Mouse (Mus musculus): ENCODE results near the gene Hist1h1d. TPM values are rescaled to one million over a fixed set of nuclear protein-coding genes. Genes with fewer than 3 reads are reported as not detected.
A peak's percentile ranks its signal among the peaks of the same experiment; 100 is the strongest.
"Not testable (repeated sequence)": the region's sequence is repeated elsewhere in the genome, so short reads cannot be mapped to it uniquely, and the experiment has no call there.

Gene Hist1h1d
- total and polyA plus RNA-seq, 3 experiments, result 0.43 to 128 (median 74.3) TPM

DNA sequence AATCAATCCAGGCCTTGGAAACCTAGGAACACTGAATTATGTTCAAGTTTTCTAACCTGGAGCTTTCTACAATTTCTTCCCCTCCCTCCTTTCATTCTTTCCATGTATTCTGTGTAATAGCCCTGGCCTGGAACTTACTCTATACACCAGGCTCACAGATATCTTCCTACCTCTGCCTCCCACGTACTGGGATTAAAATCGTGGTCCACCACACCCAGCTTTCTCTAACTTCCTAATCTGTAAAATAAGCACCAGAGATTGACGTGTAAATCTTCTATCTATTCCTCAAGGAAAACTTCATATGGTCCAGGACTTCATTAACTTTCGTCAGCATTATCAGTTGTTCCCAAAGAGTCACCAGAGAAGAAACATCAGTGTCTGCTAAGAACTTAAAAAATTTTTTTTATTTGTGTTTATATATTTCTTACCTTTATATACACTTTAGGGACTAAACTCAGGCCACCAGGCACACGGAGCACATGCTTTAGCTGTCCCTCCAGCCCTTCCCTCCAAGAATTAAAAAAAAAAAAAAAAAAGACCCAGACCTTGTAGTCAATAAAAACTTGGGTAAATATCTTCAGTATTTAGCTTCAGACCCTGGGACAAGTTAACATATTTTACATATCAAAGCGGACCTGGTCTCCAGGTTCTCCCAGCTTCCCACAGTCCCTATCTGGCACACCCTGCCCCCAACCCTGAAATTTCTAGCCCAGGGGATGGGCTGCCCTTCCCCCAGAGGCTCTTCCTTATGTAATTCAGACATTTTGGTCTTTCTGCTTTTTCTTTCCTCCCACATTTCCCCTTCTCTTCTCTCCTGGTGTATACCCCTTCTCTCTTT, 29.4 kb downstream of the Hist1h1d start:
- TF ChIP-seq POLR2AphosphoS5 (IDR thresholded peaks at IDR 0.05; ENCODE audit: insufficient replicate concordance, low read depth, low read length), result peak; percentile 36; the same call in 1 of the 2 replicates
- no peak for TF ChIP-seq CTCF (IDR thresholded peaks at IDR 0.05; ENCODE audit: low read depth, low read length)
- no peak for DNase-seq (ENCODE audit: low spot score)
- Histone ChIP-seq H3K4me1 (ENCODE audit: insufficient read depth, low read depth, low read length) (peaks cover 50% of the 10 kb centered on the region), H3K36me3 (replicated peaks) (no peaks in the 10 kb centered on the region), H3K4me3 (ENCODE audit: low read depth, low read length) (peak overlapping the region; percentile 69; the same call in 1 of the 2 replicates), H3K27me3 (ENCODE audit: insufficient read depth, low read length) (no peaks in the 10 kb centered on the region), H3K9me3 (replicated peaks) (no peaks in the 10 kb centered on the region)
- peak; percentile 2; the same call in 1 of the 2 replicates for ATAC-seq (ENCODE audit: extremely low read depth, insufficient number of reproducible peaks, low FRiP score, poor library complexity, severe bottlenecking)

DNA sequence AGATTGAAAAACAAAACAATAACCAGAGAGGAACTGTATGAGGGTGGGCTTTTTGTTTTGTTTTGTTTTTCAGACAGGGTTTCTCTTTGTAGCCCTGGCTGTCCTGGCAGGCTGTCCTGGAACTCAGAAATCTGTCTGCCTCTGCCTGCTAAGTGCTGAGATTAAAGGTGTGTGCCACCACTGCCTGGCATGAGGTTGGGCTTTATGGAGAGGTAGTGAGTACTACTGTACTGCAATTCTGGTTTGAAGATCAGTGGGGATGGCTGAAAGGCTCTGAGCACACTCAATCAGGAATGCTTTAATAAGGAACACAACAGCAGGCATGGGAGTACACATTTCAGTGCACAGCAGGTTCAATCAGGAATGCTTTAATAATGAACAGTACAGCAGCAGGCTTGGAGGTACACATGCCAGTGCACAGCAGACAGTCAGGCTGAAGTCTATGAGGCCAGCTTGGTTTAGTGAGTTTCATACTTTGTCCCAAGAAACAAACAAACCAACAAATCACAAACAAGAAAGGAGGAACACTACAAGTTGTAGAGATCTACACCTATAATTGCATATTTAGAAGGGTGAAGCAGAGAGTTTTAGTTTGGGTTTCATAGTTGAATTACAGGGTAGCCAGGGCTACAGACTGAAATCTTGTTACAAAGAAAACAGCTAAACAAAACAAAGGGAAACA, 30.5 kb downstream of the Hist1h1d start:
- ATAC-seq (ENCODE audit: extremely low read depth, insufficient number of reproducible peaks, low FRiP score, poor library complexity, severe bottlenecking) (no peak), DNase-seq (ENCODE audit: low spot score) (no peak)
- Histone ChIP-seq H3K9me3 (replicated peaks) (no peaks in the 10 kb centered on the region), H3K36me3 (replicated peaks) (no peaks in the 10 kb centered on the region), H3K4me1 (ENCODE audit: insufficient read depth, low read depth, low read length) (peaks cover 51% of the 10 kb centered on the region), H3K4me3 (ENCODE audit: low read depth, low read length) (no peak overlapping the region; the same call in 1 of the 2 replicates), H3K27me3 (ENCODE audit: insufficient read depth, low read length) (no peaks in the 10 kb centered on the region)
- TF ChIP-seq POLR2AphosphoS5 (IDR thresholded peaks at IDR 0.05; ENCODE audit: insufficient replicate concordance, low read depth, low read length) (peak; percentile 97; the same call in 1 of the 2 replicates), GATA2 (IDR thresholded peaks at IDR 0.05; ENCODE audit: borderline replicate concordance, low read depth, low read length) (no peak)

DNA sequence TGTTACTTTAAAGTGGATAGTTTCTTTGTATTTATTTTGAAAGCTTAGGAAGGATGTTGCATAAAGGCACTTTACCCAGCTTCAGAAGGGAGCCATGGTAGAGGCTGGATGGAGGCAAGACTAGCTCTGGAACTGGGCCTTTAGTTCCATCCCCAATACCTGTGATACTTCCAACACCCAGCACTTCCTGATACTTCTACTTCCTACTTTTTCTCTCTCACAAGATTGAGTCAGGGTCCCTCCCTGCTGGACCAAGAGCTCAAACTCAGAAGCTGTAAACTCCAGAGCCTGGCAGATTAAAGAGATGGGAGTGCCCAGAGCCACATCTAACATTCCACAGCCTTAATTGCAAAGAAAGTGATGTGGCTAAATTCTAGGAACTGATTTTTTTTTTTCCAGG, 31.3 kb downstream of the Hist1h1d start:
- no peak for ATAC-seq (ENCODE audit: extremely low read depth, insufficient number of reproducible peaks, low FRiP score, poor library complexity, severe bottlenecking)
- no peaks in the 10 kb centered on the region for H3K27me3 ChIP-seq (ENCODE audit: insufficient read depth, low read length)
- H3K9me3 ChIP-seq (replicated peaks), result no peaks in the 10 kb centered on the region
- peaks cover 59% of the 10 kb centered on the region for H3K4me1 ChIP-seq (ENCODE audit: insufficient read depth, low read depth, low read length)
- H3K4me3 ChIP-seq (ENCODE audit: low read depth, low read length), result peak overlapping the region; percentile 33; the same call in 1 of the 2 replicates
- no peak for DNase-seq (ENCODE audit: low spot score)
- TF ChIP-seq POLR2AphosphoS5 (IDR thresholded peaks at IDR 0.05; ENCODE audit: insufficient replicate concordance, low read depth, low read length), result 0 out of 2 replicates have a peak, but pooled peaks have one; percentile 88
- TF ChIP-seq GATA1 (IDR thresholded peaks at IDR 0.05; ENCODE audit: borderline replicate concordance, low read length), result no peak
- no peaks in the 10 kb centered on the region for H3K36me3 ChIP-seq (replicated peaks)

DNA sequence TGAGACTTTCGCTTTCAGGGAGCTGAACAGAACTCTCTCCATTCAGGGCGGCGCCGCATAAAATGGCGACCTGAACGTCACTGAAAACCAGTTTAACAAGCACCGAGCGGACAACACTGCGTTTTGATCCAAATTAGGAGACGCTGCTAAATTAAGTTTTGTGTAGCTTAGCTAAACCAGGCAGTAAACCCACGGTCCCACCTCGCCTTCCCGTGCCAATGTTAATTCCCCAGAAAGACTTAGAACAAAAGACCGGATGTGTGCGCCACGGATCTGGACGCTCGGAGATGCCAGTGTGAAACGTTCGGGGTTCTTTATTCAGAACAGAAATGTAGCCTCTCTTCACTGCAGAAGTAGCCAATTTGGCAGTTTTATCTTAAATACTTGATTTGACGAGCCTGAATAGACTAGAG, 32.0 kb downstream of the Hist1h1d start:
- Histone ChIP-seq H3K4me3 (ENCODE audit: low read depth, low read length) (peak overlapping the region; percentile 64), H3K36me3 (replicated peaks) (no peaks in the 10 kb centered on the region), H3K4me1 (ENCODE audit: insufficient read depth, low read depth, low read length) (peaks cover 61% of the 10 kb centered on the region), H3K27me3 (ENCODE audit: insufficient read depth, low read length) (no peaks in the 10 kb centered on the region), H3K9me3 (replicated peaks) (no peaks in the 10 kb centered on the region)
- no peak for TF ChIP-seq GATA2 (IDR thresholded peaks at IDR 0.05; ENCODE audit: borderline replicate concordance, low read depth, low read length)
- peak; percentile 97 for TF ChIP-seq POLR2AphosphoS5 (IDR thresholded peaks at IDR 0.05; ENCODE audit: insufficient replicate concordance, low read depth, low read length)
- no peak for TF ChIP-seq TAL1 (conservative IDR thresholded peaks at IDR 0.05; ENCODE audit: low read depth, low read length)
- DNase-seq (ENCODE audit: low spot score) (no peak), ATAC-seq (ENCODE audit: extremely low read depth, insufficient number of reproducible peaks, low FRiP score, poor library complexity, severe bottlenecking) (peak; percentile 4; the same call in 1 of the 2 replicates)

DNA sequence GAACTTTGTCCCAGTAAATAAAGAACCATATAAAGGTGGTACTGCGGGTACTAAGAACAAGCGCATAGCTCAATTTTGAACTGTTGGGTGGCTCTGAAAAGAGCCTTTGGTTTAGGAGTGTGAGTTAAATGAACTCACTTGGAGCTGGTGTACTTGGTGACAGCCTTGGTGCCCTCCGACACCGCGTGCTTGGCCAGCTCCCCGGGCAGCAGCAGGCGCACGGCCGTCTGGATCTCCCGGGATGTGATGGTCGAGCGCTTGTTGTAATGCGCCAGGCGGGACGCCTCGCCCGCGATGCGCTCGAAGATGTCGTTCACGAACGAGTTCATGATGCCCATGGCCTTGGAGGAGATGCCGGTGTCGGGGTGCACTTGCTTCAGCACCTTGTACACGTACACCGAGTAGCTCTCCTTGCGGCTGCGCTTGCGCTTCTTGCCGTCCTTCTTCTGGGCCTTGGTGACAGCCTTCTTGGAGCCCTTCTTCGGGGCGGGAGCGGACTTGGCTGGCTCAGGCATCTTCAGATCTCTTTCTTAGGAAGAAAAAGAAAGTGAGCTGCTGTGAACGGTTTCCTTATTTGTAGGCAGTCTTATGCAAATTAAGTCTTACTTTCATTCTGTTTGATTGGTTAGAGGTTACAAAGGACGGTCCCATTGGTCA, 32.5 kb downstream of the Hist1h1d start:
- H3K9me3 ChIP-seq (replicated peaks); H3K27me3 ChIP-seq (ENCODE audit: insufficient read depth, low read length); H3K36me3 ChIP-seq (replicated peaks): not testable (repeated sequence)
- Histone ChIP-seq H3K4me3 (ENCODE audit: low read depth, low read length) (peak overlapping the region; percentile 64; the same call in 1 of the 2 replicates), H3K4me1 (ENCODE audit: insufficient read depth, low read depth, low read length) (peaks cover 62% of the 10 kb centered on the region)
- ATAC-seq (ENCODE audit: extremely low read depth, insufficient number of reproducible peaks, low FRiP score, poor library complexity, severe bottlenecking) (peak; percentile 71), DNase-seq (ENCODE audit: low spot score) (peak; percentile 38)
- TF ChIP-seq POLR2AphosphoS5 (IDR thresholded peaks at IDR 0.05; ENCODE audit: insufficient replicate concordance, low read depth, low read length), result peak; percentile 99

DNA sequence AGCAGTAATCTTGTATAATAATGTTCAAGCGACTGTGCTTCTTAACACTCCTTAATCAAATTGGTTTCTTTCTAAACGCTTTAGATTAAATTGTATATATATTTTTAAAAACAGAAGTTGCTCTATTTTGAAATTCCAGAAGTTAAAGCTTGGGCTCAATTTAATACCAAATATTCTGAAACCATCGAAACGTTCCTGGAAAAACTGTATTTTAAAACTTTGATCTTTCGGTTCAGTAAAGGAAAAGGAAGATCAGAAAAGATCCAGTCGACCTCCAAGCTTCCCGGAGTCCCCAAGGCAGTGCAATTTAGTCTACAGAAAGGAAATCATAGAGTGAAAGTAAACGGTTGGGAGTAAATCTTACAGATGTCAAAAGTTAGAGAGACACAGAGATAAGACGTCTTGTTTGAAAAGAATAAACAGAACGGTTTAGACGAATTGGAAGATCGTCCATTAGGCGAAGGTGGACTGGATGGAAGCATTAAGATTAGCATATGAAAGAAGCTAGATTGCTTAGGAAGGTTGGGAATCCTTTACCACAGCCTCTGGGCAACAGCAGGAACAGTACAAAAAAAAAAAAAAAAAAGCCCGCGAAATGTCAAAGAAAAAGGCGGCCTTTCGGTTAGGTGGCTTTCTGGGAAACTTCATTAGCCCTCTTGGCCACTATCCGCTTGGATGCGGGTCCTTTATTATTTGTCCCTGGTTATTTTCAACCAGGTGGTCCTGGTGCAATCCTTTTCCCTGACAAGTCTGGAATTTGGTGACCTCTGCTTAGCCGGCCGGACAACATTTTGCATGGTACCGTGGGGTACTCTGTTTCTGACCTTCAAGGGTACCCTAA, 33.3 kb downstream of the Hist1h1d start:
- H3K9me3 ChIP-seq (replicated peaks), result no peaks in the 10 kb centered on the region
- H3K36me3 ChIP-seq (replicated peaks), result no peaks in the 10 kb centered on the region
- ATAC-seq (ENCODE audit: extremely low read depth, insufficient number of reproducible peaks, low FRiP score, poor library complexity, severe bottlenecking) (no peak), DNase-seq (ENCODE audit: low spot score) (no peak)
- H3K4me3 ChIP-seq (ENCODE audit: low read depth, low read length), result peak overlapping the region; percentile 4; the same call in 1 of the 2 replicates
- H3K27me3 ChIP-seq (ENCODE audit: insufficient read depth, low read length), result no peaks in the 10 kb centered on the region
- no peak for TF ChIP-seq GATA1 (IDR thresholded peaks at IDR 0.05; ENCODE audit: borderline replicate concordance, low read length)
- no peak for TF ChIP-seq TAL1 (conservative IDR thresholded peaks at IDR 0.05; ENCODE audit: low read depth, low read length)
- TF ChIP-seq GATA2 (IDR thresholded peaks at IDR 0.05; ENCODE audit: borderline replicate concordance, low read depth, low read length), result no peak
- TF ChIP-seq POLR2AphosphoS5 (IDR thresholded peaks at IDR 0.05; ENCODE audit: insufficient replicate concordance, low read depth, low read length), result no peak
- TF ChIP-seq CTCF (IDR thresholded peaks at IDR 0.05; ENCODE audit: low read depth, low read length), result no peak
- H3K4me1 ChIP-seq (ENCODE audit: insufficient read depth, low read depth, low read length), result peaks cover 62% of the 10 kb centered on the region

Measured in G1E (cell line).